Comparison of ENCODE assay signal across 9 mouse cellular contexts in genomic region chr11:109587638-109588374, GRCm38 (mm10). TPM values are rescaled to one million over a fixed set of nuclear protein-coding genes. Genes with fewer than 3 reads are reported as not detected.
DNase-seq lines count a peak whose midpoint lies in the region; ATAC-seq and TF ChIP-seq lines count a peak whose summit lies in the region.
"Had no signal": no experiment of that assay in that cellular context is flagged by ENCODE, and none has a peak within 500 bp of the region (broad histone marks: within the 10 kb centered on the region; RNA-seq: fewer than 3 reads in every experiment).

No protein-coding gene starts in this region.

- peaks cover 22% of the 10 kb centered on the region for H3K36me3 ChIP-seq in heart, embryonic 14.5 days (ENCODE audit: control insufficient read depth, insufficient read depth, low read length)
- peaks cover 3% of the 10 kb centered on the region; the same call in 1 of the 2 replicates for H3K36me3 ChIP-seq in liver, embryonic 16.5 days (ENCODE audit: control insufficient read depth, insufficient read depth)

- TF ChIP-seq CTCF in layer of hippocampus, adult 2 months (conservative IDR thresholded peaks at IDR 0.05) = no peak

- peak; percentile 55 for DNase-seq in testis, postnatal 10 days (ENCODE audit: low spot score)
- DNase-seq in testis, postnatal 14 days (ENCODE audit: low spot score) = no peak
- DNase-seq in thymus, postnatal 4 days = peak; percentile 35
- no peak for DNase-seq in cerebellum, postnatal 14 days
- no peak for DNase-seq in layer of hippocampus, adult 2 months (ENCODE audit: low spot score in 2 of 2)

- peak overlapping the region in 1 of 2 experiments; percentile 62; a peak in 3 of 4 replicates for H3K27ac ChIP-seq in heart, embryonic 14.5 days (replicated peaks in 1 of 2; ENCODE audit: control insufficient read depth in 1 of 2, insufficient read depth in 1 of 2, low read depth in 2 of 2, low read length in 2 of 2)
- peak overlapping the region; percentile 81 for H3K27ac ChIP-seq in liver, embryonic 16.5 days (ENCODE audit: low read length)
- H3K27ac ChIP-seq in layer of hippocampus, adult 2 months = no peak overlapping the region
- H3K27ac ChIP-seq: embryonic facial prominence, embryonic 12.5 days had no signal

- peaks cover 12 to 32% of the 10 kb centered on the region in 2 experiments for H3K4me1 ChIP-seq in heart, embryonic 14.5 days (ENCODE audit: control insufficient read depth in 2 of 2, insufficient read depth in 2 of 2, low read length in 2 of 2)
- peaks cover 33% of the 10 kb centered on the region for H3K4me1 ChIP-seq in liver, embryonic 16.5 days (ENCODE audit: control insufficient read depth, low read depth, low read length)

- no peak overlapping the region for H3K4me3 ChIP-seq in heart, embryonic 14.5 days (ENCODE audit: control insufficient read depth in 1 of 2, insufficient read depth in 1 of 2, low read depth in 1 of 2, low read length in 2 of 2)
- peak overlapping the region; percentile 39 for H3K4me3 ChIP-seq in liver, embryonic 16.5 days (ENCODE audit: low read depth, low read length)
- no peak overlapping the region for H3K4me3 ChIP-seq in layer of hippocampus, adult 2 months
- H3K4me3 ChIP-seq: embryonic facial prominence, embryonic 12.5 days had no signal

- peak; percentile 62 for ATAC-seq in heart, embryonic 14.5 days (ENCODE audit: insufficient number of reproducible peaks, insufficient read depth, low FRiP score, low read depth)
- ATAC-seq in liver, embryonic 16.5 days (ENCODE audit: low read depth) = peak; percentile 95
- no peak for ATAC-seq in cerebellum, adult (ENCODE audit: insufficient number of reproducible peaks, low FRiP score, low TSS enrichment)

- peak overlapping the region; percentile 30; the same call in 1 of the 2 replicates for H3K9ac ChIP-seq in heart, embryonic 14.5 days (ENCODE audit: low read length)
- peak overlapping the region; percentile 54 for H3K9ac ChIP-seq in liver, embryonic 16.5 days (ENCODE audit: low read depth, low read length)
- H3K9ac ChIP-seq: embryonic facial prominence, embryonic 12.5 days had no signal

- no peaks in the 10 kb centered on the region for H3K27me3 ChIP-seq in heart, embryonic 14.5 days (ENCODE audit: control insufficient read depth, insufficient read depth, low read length)
- no peaks in the 10 kb centered on the region for H3K27me3 ChIP-seq in liver, embryonic 16.5 days (ENCODE audit: control insufficient read depth, insufficient read depth, low read depth, low read length)
- H3K27me3 ChIP-seq: embryonic facial prominence, embryonic 12.5 days had no signal

- H3K9me3 ChIP-seq in heart, embryonic 14.5 days (ENCODE audit: control insufficient read depth, low read length) = no peaks in the 10 kb centered on the region
- no peaks in the 10 kb centered on the region for H3K9me3 ChIP-seq in liver, embryonic 16.5 days (replicated peaks; ENCODE audit: control insufficient read depth, low read length)
- H3K9me3 ChIP-seq: embryonic facial prominence, embryonic 12.5 days had no signal

- H3K4me2 ChIP-seq in heart, embryonic 14.5 days (ENCODE audit: low read length) = peak overlapping the region; percentile 40
- peak overlapping the region; percentile 66 for H3K4me2 ChIP-seq in liver, embryonic 16.5 days (ENCODE audit: low read depth, low read length)
- H3K4me2 ChIP-seq: embryonic facial prominence, embryonic 12.5 days had no signal

- WGBS in heart, embryonic 14.5 days = 28% methylated on average over 15 of the region's 15 CpGs
- 15% methylated on average over 15 of the region's 15 CpGs for WGBS in liver, embryonic 16.5 days (ENCODE audit: insufficient replicate concordance)

RNA-seq across cellular contexts. Expression of gene Wipi1, which starts 24.0 kb away (rescaled TPM):
- 31.5 and 32.3 TPM in 2 replicates for polyA plus RNA-seq in heart, embryonic 14.5 days (2014; fragmentation: Nextera tagmentation; extraction: Ambion mirVana)
- 23.6 and 24.0 TPM in 2 replicates for polyA plus RNA-seq in liver, embryonic 16.5 days (2015; fragmentation: Nextera tagmentation; extraction: Ambion mirVana)
- total RNA-seq in layer of hippocampus, adult 2 months (2021) = 10 to 100 TPM; 21.6 to 22.2 TPM

Comparison
In these comparisons a context has a peak if more than half of its experiments do, and no peak if none do; other contexts are left out.
1. DNase-seq: peak in testis, postnatal 10 days (single experiment) and thymus, postnatal 4 days (single experiment); none in testis, postnatal 14 days (single experiment), cerebellum, postnatal 14 days (0 of 2) and layer of hippocampus, adult 2 months (0 of 2).